Mouse (Mus musculus) bone marrow macrophage, adult 2 months (primary cell): ENCODE measurements around the gene Olfr1417.

ENCODE experiments used
- CTCF ChIP-seq: IDR thresholded peaks from 2 replicates; pipeline ENCODE4 v1.5.1; 2012; ENCODE audit warnings: low read depth, mild to moderate bottlenecking, low read length, moderate library complexity
- POLR2A ChIP-seq: IDR thresholded peaks from 2 replicates; pipeline ENCODE4 v1.6.1; 2012; ENCODE audit warnings: mild to moderate bottlenecking, low read depth, low read length, borderline replicate concordance

DNA sequence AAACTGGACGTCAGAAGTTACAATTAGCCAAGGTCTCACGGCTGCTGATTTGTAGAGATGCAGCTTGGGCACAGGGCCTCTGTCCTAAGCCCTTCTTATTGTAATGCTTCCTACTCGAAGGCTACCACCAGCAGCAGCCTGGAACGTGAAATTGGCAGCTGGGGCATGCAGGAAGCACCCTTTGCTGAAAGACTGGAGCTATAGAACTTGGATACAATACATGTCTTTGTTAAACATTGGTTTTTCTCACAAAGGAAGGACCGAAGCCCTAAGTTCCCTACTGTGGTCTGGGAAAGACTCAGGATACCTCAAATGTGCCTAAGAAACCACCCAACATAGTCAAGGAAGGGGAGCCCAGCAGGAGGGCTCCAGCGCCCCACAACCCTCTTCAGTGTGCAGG lies 31.2 kb downstream of the Olfr1417 start:
- TF ChIP-seq POLR2A (no peak), CTCF (no peak)
